ENCODE assay signal across 1 mouse cellular context in the genomic region with DNA sequence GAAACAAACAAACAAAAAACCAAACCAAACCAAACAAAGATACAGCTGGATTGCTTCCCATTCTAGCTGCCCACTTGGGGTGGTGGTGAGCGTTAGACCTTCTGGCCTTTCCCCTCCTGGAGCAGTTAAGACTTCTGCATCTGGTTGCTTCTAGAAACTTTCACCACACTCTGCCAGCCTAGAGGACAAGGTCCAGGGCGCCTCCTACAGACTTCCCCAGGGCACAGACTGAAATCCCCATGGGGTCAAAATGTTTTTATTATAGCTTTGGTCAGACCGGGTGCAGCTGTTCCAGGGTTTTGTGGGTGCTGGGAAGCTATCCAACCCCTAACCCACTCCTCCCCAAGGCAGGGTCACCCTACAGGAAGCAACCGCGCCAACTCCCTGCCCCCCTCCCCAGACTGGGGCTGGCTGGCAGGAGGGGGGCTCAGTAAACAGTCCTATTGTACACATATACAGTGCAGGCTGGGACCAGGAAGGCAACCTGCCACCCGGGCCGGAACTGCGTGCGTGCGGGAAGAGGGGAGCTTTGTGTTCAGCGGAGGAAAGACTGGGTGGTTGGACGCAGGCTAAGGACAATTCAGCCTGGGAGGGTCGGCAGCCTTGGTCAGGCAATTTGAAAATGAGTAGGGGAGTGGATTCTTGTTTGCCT.
A peak's percentile ranks its signal among the peaks of the same experiment; 100 is the strongest.
TF ChIP-seq lines count a peak whose summit lies in the region.

No protein-coding gene starts in this region.

TF ChIP-seq in myocyte, 11 proteins besides CTCF, POLR2A, EP300 and RAD21:
- TF ChIP-seq POLR2AphosphoS2 (IDR thresholded peaks at IDR 0.05; ENCODE audit: insufficient read length, low read depth) (no peak), MYOD1 (IDR thresholded peaks at IDR 0.05; ENCODE audit: control insufficient read depth in 1 of 3, insufficient read length in 2 of 3, low read depth in 2 of 3) (peak in 1 of 3 experiments; percentile 12)
TF ChIP-seq in myocyte: peak in this region for 1.
